Mouse (Mus musculus): Measurements from ENCODE around the gene Lrrc75a. TPM values are rescaled to one million over a fixed set of nuclear protein-coding genes. Genes with fewer than 3 reads are reported as not detected.

Gene Lrrc75a
- polyA plus RNA-seq, 1 experiment from 2014 or later = 12.6 TPM

DNA sequence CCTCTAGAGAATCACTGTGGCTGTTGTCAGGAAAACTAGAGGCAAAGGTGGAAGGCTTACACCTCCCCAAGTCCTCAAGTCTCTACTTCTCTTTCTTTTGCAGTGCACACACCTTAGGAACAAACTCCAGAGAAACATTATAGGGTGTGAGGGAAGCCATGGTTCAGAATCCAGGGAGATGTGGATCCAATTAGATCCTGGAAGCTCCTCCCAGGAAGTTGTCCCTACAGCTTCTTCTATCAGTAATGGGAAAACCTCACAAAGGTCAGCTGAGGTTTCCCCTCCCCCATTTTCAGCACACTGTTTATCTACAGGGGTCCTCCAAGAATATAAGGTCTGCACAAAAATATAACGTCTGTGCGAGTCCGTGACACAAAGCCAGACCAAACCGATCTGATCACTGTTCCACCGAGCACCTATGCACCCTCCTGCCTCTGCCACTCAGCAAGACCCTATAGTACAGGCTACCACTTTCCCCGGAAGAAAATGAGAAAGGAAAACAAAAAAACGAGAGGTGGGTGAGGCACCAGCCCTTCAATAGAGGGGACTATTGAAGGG is 1.3 kb downstream of the Lrrc75a start:
- Histone ChIP-seq H3K9ac (ENCODE audit: low read length) (no peak overlapping the region; the same call in 1 of the 2 replicates), H3K4me2 (peak overlapping the region; percentile 99), H3K27ac (ENCODE audit: low read depth, low read length) (no peak overlapping the region), H3K4me3 (ENCODE audit: low read depth, low read length) (peak overlapping the region; percentile 71), H3K9me3 (ENCODE audit: control insufficient read depth, low read length) (no peaks in the 10 kb centered on the region), H3K36me3 (ENCODE audit: control insufficient read depth, insufficient read depth, low read length) (no peaks in the 10 kb centered on the region), H3K4me1 (ENCODE audit: control insufficient read depth, insufficient read depth, low read length) (peaks cover 31% of the 10 kb centered on the region), H3K27me3 (ENCODE audit: control insufficient read depth, insufficient read depth, low read length) (no peaks in the 10 kb centered on the region)
- peak; percentile 82 for DNase-seq (ENCODE audit: low spot score, missing footprints)
- 63% methylated on average over 7 of the region's 7 CpGs for WGBS
- ATAC-seq (ENCODE audit: low FRiP score) = no peak

DNA sequence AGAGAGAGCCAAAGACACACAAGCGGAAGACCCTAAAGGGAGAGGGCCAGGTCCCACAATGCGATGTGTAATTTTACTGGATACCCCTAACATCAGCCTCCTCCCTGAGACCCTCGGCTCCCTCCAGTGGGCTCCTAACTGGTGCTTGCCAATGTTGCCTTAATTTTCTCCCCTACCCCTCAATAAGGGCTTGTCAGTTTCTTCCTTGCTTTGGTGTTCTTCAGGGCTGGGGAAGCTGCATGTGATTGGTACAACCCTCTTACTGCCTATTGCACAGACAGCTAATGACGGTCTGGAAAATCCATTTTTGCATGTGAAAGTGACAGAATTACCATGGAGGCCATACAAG is 1.9 kb downstream of the Lrrc75a start:
- H3K4me3 ChIP-seq (ENCODE audit: low read depth, low read length) = no peak overlapping the region
- no peaks in the 10 kb centered on the region for H3K36me3 ChIP-seq (ENCODE audit: control insufficient read depth, insufficient read depth, low read length)
- H3K27me3 ChIP-seq (ENCODE audit: control insufficient read depth, insufficient read depth, low read length) = no peaks in the 10 kb centered on the region
- peak overlapping the region; percentile 10; the same call in 1 of the 2 replicates for H3K4me2 ChIP-seq
- DNase-seq (ENCODE audit: low spot score, missing footprints) (peak; percentile 82), ATAC-seq (ENCODE audit: low FRiP score) (no peak)
- no peak overlapping the region for H3K9ac ChIP-seq (ENCODE audit: low read length)
- 69% methylated on average over 4 of the region's 4 CpGs for WGBS
- H3K27ac ChIP-seq (ENCODE audit: low read depth, low read length) = no peak overlapping the region
- H3K4me1 ChIP-seq (ENCODE audit: control insufficient read depth, insufficient read depth, low read length) = peaks cover 31% of the 10 kb centered on the region
- no peaks in the 10 kb centered on the region for H3K9me3 ChIP-seq (ENCODE audit: control insufficient read depth, low read length)

DNA sequence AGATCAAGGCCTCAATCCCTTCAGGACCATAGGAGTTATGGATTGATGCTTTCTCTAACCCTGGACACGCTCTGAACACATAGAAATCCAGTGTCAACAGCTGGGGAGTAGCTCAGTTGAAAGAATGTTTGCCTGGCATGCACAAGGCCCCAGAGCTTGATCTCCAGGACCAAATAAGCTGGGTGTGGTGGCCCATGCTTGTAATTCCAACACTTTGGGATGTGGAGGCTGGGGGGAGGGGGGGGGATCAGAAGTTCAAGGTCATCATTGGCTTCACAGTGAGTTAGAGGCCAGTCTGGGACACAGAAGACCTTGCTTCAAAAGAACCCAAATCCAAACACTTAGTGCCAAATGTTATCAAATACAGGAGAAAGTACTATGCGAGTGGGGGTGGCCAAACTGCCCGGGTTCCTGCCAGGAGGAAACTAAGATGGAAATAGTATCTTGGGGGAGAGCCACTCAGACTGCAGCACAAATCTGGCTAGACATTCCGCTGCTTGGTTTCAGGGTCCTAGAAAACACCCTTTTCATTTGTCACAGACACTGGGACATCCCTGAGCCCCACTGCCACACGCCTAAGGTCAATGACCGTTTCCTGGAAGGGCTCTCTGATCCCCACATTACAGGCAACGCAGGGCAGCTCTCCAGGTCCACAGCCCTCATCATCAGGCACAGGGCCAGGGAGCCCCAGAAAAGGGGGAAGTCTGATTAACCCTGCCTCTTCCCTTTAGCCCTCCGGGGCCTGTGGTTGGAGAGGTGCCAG is 2.4 kb downstream of the Lrrc75a start:
- no peak overlapping the region for H3K27ac ChIP-seq (ENCODE audit: low read depth, low read length)
- H3K36me3 ChIP-seq (ENCODE audit: control insufficient read depth, insufficient read depth, low read length) = no peaks in the 10 kb centered on the region
- H3K4me2 ChIP-seq = peak overlapping the region; percentile 10; the same call in 1 of the 2 replicates
- H3K4me3 ChIP-seq (ENCODE audit: low read depth, low read length) = no peak overlapping the region
- H3K4me1 ChIP-seq (ENCODE audit: control insufficient read depth, insufficient read depth, low read length) = peaks cover 31% of the 10 kb centered on the region
- H3K9me3 ChIP-seq (ENCODE audit: control insufficient read depth, low read length) = no peaks in the 10 kb centered on the region
- H3K9ac ChIP-seq (ENCODE audit: low read length) = no peak overlapping the region
- DNase-seq (ENCODE audit: low spot score, missing footprints) (peak; percentile 78), ATAC-seq (ENCODE audit: low FRiP score) (no peak)
- no peaks in the 10 kb centered on the region for H3K27me3 ChIP-seq (ENCODE audit: control insufficient read depth, insufficient read depth, low read length)
- 47% methylated on average over 8 of the region's 8 CpGs for WGBS

DNA sequence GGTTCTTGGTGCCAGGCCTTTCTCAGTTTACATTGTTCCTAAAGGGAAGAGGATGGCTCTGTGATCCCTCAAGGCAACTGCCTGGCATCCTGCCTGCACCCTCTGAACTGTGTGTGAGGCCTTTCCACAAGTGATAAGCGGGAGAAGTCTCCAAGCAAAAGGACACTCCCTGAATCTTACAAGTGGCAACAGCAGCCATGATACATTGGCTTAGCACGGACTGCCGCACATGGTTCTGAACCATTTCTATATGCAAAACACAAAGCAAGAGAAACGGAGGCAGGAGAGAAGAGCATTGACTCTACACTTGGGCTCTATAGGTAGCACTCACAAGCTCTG is 3.0 kb downstream of the Lrrc75a start:
- ATAC-seq (ENCODE audit: low FRiP score) (no peak), DNase-seq (ENCODE audit: low spot score, missing footprints) (peak; percentile 66)
- Histone ChIP-seq H3K9me3 (ENCODE audit: control insufficient read depth, low read length) (no peaks in the 10 kb centered on the region), H3K36me3 (ENCODE audit: control insufficient read depth, insufficient read depth, low read length) (no peaks in the 10 kb centered on the region), H3K27me3 (ENCODE audit: control insufficient read depth, insufficient read depth, low read length) (no peaks in the 10 kb centered on the region), H3K4me2 (no peak overlapping the region), H3K4me3 (ENCODE audit: low read depth, low read length) (no peak overlapping the region), H3K27ac (ENCODE audit: low read depth, low read length) (no peak overlapping the region), H3K4me1 (ENCODE audit: control insufficient read depth, insufficient read depth, low read length) (peaks cover 31% of the 10 kb centered on the region), H3K9ac (ENCODE audit: low read length) (no peak overlapping the region)
- WGBS = 71% methylated on average over 4 of the region's 4 CpGs

DNA sequence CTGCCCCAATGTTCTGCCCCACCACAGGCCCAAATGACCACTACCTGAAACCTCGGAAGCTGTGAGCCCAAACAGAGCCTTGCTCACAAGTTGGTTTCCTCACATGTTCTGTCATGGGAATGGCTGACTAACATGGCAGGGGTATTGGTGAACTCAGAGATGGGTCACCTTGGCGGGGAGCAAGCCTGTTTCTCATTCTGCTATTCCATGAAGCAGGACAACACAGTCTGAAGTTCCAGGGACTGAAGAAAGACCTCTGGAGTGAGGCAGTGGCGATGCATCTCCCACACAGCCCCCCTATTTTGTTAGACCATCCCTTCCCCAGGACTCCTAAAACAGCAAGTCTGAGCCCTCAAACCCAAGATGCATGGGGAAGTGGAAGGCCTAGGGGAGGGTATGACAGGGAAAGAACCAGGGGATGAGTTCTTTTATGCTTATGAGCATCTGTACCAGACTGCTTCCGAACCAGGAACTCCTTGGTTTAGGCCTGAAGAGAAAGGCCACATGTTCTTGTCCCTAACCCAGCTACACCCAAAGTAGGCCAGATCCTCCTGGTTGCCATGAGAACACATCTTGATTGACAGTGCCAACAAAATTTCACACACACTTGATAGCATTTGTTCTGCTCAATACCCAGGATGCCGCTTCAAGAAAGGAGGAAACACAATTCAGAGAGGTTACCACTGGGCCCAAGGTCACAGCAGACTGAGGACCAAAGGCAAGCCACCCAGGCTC is 3.6 kb downstream of the Lrrc75a start:
- no peaks in the 10 kb centered on the region for H3K27me3 ChIP-seq (ENCODE audit: control insufficient read depth, insufficient read depth, low read length)
- no peaks in the 10 kb centered on the region for H3K36me3 ChIP-seq (ENCODE audit: control insufficient read depth, insufficient read depth, low read length)
- 76% methylated on average over 5 of the region's 5 CpGs for WGBS
- DNase-seq (ENCODE audit: low spot score, missing footprints) = peak; percentile 79
- peaks cover 31% of the 10 kb centered on the region for H3K4me1 ChIP-seq (ENCODE audit: control insufficient read depth, insufficient read depth, low read length)
- no peak for ATAC-seq (ENCODE audit: low FRiP score)
- no peak overlapping the region for H3K4me2 ChIP-seq
- H3K9me3 ChIP-seq (ENCODE audit: control insufficient read depth, low read length) = no peaks in the 10 kb centered on the region
- H3K9ac ChIP-seq (ENCODE audit: low read length) = no peak overlapping the region
- no peak overlapping the region for H3K4me3 ChIP-seq (ENCODE audit: low read depth, low read length)
- no peak overlapping the region for H3K27ac ChIP-seq (ENCODE audit: low read depth, low read length)

DNA sequence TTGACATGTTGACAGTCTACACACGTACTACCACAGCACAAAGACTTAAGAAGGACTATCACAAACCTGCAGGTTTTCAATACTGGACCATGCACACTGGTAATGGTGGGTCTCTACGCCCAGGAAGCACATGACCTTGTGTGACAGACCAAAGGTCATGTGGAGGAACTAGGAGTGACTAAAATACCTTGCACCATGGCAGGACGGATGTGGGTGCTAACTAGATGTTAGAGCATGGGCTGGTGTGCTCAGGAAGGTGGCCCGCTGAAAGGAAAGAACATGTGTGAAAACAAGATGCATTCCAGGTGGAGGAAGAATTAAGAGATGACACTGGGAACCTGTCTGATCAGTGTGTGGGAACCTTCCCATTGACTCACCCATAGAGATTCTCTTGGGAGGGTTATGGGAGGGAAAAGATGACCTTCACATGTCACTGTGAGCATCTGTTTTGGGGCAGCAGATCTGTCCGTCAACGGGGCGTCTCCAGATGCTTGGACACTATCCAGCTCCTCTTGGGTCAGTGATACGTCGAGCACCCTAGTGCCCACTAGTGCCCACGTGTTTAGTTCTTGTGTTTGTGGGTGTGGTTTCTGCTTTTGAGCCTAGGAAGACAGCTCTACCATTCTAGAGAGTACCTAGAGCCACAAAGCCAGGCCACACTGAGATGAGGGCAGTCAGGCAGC is 4.5 kb downstream of the Lrrc75a start:
- Histone ChIP-seq H3K9ac (ENCODE audit: low read length) (no peak overlapping the region), H3K9me3 (ENCODE audit: control insufficient read depth, low read length) (no peaks in the 10 kb centered on the region), H3K27me3 (ENCODE audit: control insufficient read depth, insufficient read depth, low read length) (no peaks in the 10 kb centered on the region), H3K4me2 (no peak overlapping the region), H3K4me1 (ENCODE audit: control insufficient read depth, insufficient read depth, low read length) (peaks cover 25% of the 10 kb centered on the region), H3K36me3 (ENCODE audit: control insufficient read depth, insufficient read depth, low read length) (no peaks in the 10 kb centered on the region), H3K4me3 (ENCODE audit: low read depth, low read length) (no peak overlapping the region), H3K27ac (ENCODE audit: low read depth, low read length) (no peak overlapping the region)
- 86% methylated on average over 10 of the region's 10 CpGs for WGBS
- no peak for ATAC-seq (ENCODE audit: low FRiP score)
- peak; percentile 45 for DNase-seq (ENCODE audit: low spot score, missing footprints)

DNA sequence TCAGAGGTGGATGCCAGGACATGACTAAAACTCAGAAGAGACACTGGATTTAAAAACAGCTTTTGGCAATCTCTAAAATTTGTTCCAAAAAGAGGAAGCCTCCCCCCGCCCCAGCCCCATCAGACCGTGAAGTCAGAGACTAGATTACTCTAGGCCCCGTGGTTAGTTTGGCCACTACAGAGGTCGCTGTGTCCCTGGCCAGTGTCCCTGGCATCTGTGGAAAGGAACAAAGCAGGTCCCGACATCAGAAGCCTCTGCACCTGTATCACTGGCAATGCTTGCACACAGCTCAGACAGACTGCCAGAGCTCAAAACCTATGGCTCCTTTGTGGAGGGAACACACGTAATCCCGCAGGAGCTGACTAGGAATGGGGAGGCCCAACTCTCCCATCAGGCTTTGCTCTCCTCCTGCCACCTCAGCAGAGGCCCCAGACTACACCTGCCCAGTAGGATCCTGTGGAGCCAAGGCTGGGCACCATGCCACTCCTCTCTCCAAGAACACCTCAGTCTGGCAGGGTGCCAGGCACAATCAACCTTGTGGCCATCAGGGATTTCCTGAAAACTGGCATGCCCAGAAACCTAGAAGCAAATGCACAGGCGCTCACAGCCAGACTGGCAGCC is 5.2 kb downstream of the Lrrc75a start:
- no peaks in the 10 kb centered on the region for H3K9me3 ChIP-seq (ENCODE audit: control insufficient read depth, low read length)
- H3K9ac ChIP-seq (ENCODE audit: low read length) = no peak overlapping the region
- H3K4me1 ChIP-seq (ENCODE audit: control insufficient read depth, insufficient read depth, low read length) = peaks cover 25% of the 10 kb centered on the region
- ATAC-seq (ENCODE audit: low FRiP score) (no peak), DNase-seq (ENCODE audit: low spot score, missing footprints) (peak; percentile 72)
- no peaks in the 10 kb centered on the region for H3K36me3 ChIP-seq (ENCODE audit: control insufficient read depth, insufficient read depth, low read length)
- no peaks in the 10 kb centered on the region for H3K27me3 ChIP-seq (ENCODE audit: control insufficient read depth, insufficient read depth, low read length)
- no peak overlapping the region for H3K4me2 ChIP-seq
- no peak overlapping the region for H3K4me3 ChIP-seq (ENCODE audit: low read depth, low read length)
- no peak overlapping the region for H3K27ac ChIP-seq (ENCODE audit: low read depth, low read length)
- 80% methylated on average over 8 of the region's 8 CpGs for WGBS

DNA sequence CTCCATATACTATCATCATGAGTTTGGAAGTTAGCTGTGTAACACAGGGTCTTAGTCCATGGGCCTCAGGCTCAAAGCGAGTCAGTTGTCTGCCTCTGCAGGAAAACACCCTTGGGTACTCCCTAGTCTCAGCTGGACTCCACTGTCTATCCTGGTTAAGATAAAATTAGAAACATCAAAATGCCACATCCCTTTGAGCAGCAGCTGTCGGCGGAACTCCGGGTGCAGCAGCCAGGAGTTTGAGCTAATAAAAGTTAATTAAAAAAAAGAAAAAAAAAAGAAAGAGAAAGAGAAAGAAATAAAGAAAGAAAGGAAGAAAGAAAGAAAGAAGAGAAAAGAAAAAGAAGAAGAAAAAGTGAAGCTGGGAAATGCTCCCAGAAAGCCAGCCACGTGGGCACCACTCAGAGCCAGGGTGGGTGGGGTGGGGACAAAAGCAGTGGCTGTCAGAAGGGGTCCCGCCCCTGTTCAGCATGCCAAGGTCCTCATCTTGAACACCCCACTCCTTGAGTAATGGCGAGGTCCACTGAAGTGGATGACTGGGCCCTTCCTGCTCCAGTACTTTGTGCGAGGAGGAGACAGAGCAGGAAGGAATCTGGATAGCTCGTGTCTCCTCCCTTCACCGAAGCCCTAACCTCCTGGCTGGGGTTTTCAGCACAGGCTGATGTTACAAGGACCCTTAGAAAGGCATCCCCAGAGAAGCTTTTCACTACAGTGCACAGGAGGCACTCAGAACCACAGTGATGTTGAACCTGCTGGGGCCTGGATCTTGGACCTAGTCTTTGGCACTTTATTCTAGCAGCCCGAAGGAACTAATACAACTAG is 6.1 kb downstream of the Lrrc75a start:
- no peak overlapping the region for H3K9ac ChIP-seq (ENCODE audit: low read length)
- 68% methylated on average over 11 of the region's 11 CpGs for WGBS
- no peaks in the 10 kb centered on the region for H3K36me3 ChIP-seq (ENCODE audit: control insufficient read depth, insufficient read depth, low read length)
- ATAC-seq (ENCODE audit: low FRiP score) (no peak), DNase-seq (ENCODE audit: low spot score, missing footprints) (peak; percentile 57)
- H3K27me3 ChIP-seq (ENCODE audit: control insufficient read depth, insufficient read depth, low read length) = no peaks in the 10 kb centered on the region
- H3K4me3 ChIP-seq (ENCODE audit: low read depth, low read length) = no peak overlapping the region
- H3K4me1 ChIP-seq (ENCODE audit: control insufficient read depth, insufficient read depth, low read length) = peaks cover 19% of the 10 kb centered on the region
- 0 out of 2 replicates have a peak overlapping the region, but pooled peaks have one; percentile 8 for H3K27ac ChIP-seq (ENCODE audit: low read depth, low read length)
- no peaks in the 10 kb centered on the region for H3K9me3 ChIP-seq (ENCODE audit: control insufficient read depth, low read length)
- H3K4me2 ChIP-seq = no peak overlapping the region
